Mouse (Mus musculus): ENCODE measurements at regions not wholly inside any gene's neighbourhood (a gene's known extent, or its start where the extent isn't known, plus 50 kb on each side); places are given as distances from the start of the nearest gene placed in this dataset.

DNA sequence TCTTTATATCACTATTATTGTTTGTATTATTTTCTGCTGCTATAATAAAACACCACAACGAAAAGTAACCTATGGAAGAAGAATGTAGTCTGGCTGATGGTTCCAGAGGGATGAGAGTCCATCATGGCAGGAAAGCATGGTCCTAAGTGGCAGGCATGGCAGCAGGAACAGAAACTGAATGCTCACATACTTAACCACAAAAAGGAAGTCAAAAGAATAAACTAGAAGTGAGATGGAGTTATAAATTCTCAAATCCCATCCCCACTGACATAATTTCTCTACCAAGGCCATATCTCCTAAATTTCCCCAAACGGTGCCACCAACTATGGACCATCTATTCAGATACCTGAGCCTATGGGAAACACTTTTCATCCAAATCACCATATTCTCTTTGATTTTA is 408.7 kb upstream of the Cnksr2 start:
- DNase-seq, result no peak

DNA sequence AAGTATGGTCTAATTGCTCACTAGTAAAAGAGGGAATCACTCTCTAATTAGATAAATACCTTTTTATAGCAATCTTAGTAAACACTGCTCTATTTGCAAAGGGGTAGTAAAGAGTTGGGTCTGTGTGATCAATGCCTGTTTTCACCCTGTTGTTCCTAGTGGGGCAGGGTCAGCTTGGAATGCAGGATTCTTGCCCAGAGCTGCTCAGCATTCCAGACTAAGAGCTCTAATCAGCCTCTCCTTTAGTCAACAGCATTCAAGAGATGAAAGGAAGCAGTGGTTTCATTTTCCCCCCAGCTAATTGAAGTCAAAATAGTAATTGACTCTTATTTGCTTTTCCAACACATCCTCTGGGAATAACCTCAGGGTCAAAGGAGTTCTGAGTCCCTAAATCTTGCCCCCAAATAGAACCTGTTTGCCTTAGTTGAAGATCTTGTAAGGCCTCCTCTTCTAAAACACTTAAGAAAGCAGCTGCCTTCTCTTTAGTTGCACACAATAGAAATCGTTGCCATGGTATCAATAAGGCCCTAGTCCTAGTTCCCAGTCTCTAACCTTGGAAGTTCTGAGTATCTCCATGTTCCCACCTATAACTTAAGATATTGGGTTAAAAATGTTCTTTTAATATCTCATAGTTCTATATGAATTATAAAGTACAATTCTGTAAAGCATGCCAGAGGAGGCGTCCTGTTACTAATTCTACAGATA is 380.6 kb upstream of the Cnksr2 start:
- no peak for DNase-seq

GRCm38 (mm10) chrX:158394184-158394894 is 351.2 kb upstream of the Cnksr2 start:
- DNase-seq, result peak; percentile 8

- no peak for DNase-seq
Measured at GRCm38 (mm10) chrX:158375791-158376190, 332.7 kb upstream of the Cnksr2 start.

- DNase-seq, result no peak
Measured at GRCm38 (mm10) chrX:158373219-158373618, 330.1 kb upstream of the Cnksr2 start.

All from right cerebral cortex, adult 18-20 months (tissue).